Mouse (Mus musculus): ENCODE results near the gene Arhgap30. TPM values are rescaled to one million over a fixed set of nuclear protein-coding genes. Genes with fewer than 3 reads are reported as not detected.

The Arhgap30 gene
- polyA plus RNA-seq, 1 experiment from 2014 or later = 1.5 TPM

DNA sequence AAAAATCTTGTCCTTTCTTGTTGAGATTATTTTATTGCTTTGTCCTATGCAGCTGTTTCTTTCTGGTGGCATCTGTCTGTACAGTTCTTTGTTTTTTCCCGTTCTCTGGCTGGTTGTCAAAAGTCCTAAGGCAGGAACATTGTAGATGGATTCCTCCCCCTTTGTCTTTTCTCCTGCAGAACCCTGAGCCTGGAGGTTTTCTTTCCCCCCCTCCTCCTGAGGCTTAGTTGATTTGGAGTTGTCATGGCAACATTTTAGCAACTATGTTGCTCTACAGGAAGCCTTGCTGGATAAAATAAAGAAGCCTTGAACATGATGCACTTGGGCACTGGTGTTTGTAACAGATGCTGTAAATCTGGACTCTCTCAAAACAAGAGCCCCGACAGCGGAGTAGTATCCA, 23.7 kb downstream of the Arhgap30 start:
- WGBS = 49% methylated on average over 3 of the region's 3 CpGs
- Histone ChIP-seq H3K9me3 (no peaks in the 10 kb centered on the region), H3K4me1 (peaks cover 14% of the 10 kb centered on the region), H3K36me3 (peaks cover 24% of the 10 kb centered on the region), H3K27ac (peak overlapping the region; percentile 88; the same call in 1 of the 2 replicates), H3K9ac (peak overlapping the region; percentile 93), H3K4me3 (peak overlapping the region; percentile 94), H3K4me2 (replicated peaks) (peak overlapping the region; percentile 75), H3K27me3 (peaks cover 11% of the 10 kb centered on the region; the same call in 1 of the 2 replicates)
- no peak for ATAC-seq (ENCODE audit: low FRiP score, low read depth)

DNA sequence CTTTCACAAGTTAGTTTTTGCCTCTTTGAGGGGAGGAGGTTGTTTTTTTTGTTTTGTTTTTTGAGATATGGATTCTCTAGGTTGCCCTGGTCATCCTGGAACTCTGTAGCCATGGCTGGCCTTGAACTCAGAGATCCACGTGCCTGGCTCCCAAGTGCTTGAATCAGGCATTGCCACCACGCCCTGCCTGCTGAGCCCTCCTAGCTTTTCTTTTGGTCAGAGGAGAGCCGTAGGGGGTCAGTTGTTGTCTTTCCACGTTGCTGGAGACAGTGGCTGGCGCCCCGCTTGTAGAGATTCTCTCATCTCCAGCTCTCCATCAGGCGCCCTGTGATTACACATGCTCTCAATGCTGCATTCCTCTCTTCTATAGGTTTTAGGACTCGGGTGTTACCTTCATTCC, 24.9 kb downstream of the Arhgap30 start:
- Histone ChIP-seq H3K27me3 (peaks cover 6% of the 10 kb centered on the region; the same call in 1 of the 2 replicates), H3K4me2 (replicated peaks) (no peak overlapping the region), H3K4me3 (no peak overlapping the region), H3K9ac (no peak overlapping the region), H3K9me3 (no peaks in the 10 kb centered on the region), H3K4me1 (peaks cover 14% of the 10 kb centered on the region), H3K36me3 (peaks cover 35% of the 10 kb centered on the region), H3K27ac (no peak overlapping the region)
- 83% methylated on average over 8 of the region's 8 CpGs for WGBS
- ATAC-seq (ENCODE audit: low FRiP score, low read depth) = no peak

DNA sequence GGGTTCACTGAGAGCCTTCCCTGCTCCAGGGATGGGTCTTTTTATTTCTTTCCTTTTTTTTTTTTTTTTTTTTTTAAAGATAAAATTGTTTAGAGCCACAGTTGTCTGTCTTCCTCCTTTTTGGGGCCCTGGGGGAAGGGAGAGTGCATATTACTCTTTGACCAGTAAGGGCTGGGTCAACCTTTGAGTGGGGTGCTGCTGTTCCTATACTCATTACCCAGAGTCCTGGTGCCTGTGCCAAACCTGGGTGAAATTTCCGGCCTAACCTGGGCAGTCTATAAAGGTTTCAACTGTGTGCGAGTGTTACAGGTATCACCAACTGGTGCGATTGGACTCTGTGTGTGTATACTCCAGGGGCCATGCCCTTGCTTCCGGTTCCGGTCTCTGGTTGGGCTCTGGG, 29.9 kb downstream of the Arhgap30 start, which contains the start of gene Tstd1:
Gene Tstd1 (plus strand): TSS at position 213 of the 400 bp plus-strand sequence.
- Histone ChIP-seq H3K36me3 (peaks cover 62% of the 10 kb centered on the region), H3K4me1 (peaks cover under 1% of the 10 kb centered on the region; the same call in 1 of the 2 replicates), H3K27me3 (no peaks in the 10 kb centered on the region), H3K27ac (no peak within 1 kb of the TSS), H3K9ac (no peak within 1 kb of the TSS), H3K4me3 (no peak within 1 kb of the TSS), H3K4me2 (replicated peaks) (no peak within 1 kb of the TSS), H3K9me3 (no peaks in the 10 kb centered on the region)
- ATAC-seq (ENCODE audit: low FRiP score, low read depth) = no peak
- WGBS = 91% methylated on average over 5 of the region's 5 CpGs

DNA sequence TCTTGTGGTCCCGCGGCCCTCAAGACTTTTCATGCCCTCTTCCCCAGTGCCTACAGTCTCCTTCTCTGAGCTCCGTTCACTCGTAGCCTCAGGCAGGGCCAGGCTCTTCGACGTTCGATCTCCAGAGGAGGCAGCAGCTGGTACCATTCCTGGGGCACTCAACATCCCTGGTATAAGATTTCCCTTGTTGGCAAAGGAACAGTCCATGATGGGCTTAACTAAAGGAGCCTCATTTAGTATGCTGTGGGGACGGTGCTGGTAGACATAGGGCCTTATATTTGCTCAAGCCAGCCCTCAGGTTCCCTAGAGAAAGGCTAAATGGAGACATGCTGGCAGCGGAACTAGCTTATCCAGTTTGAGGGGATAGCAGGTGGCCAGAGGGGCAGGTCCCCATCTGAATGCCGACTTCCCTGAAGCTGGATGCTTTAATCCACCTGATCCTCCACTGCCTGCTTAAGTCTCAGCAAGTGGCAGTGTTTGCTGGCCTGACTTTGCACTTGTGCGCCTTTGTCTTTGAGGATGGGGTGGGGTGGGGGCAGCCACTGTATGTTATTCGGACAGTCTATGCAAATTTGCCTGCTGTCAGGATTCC, 30.6 kb downstream of the Arhgap30 start:
- H3K4me1 ChIP-seq = no peaks in the 10 kb centered on the region
- no peak overlapping the region for H3K4me2 ChIP-seq (replicated peaks)
- no peaks in the 10 kb centered on the region for H3K27me3 ChIP-seq
- H3K36me3 ChIP-seq = peaks cover 62% of the 10 kb centered on the region
- 61% methylated on average over 12 of the region's 12 CpGs for WGBS
- H3K27ac ChIP-seq = no peak overlapping the region
- no peak for ATAC-seq (ENCODE audit: low FRiP score, low read depth)
- H3K9ac ChIP-seq = no peak overlapping the region
- no peaks in the 10 kb centered on the region for H3K9me3 ChIP-seq
- H3K4me3 ChIP-seq = no peak overlapping the region

DNA sequence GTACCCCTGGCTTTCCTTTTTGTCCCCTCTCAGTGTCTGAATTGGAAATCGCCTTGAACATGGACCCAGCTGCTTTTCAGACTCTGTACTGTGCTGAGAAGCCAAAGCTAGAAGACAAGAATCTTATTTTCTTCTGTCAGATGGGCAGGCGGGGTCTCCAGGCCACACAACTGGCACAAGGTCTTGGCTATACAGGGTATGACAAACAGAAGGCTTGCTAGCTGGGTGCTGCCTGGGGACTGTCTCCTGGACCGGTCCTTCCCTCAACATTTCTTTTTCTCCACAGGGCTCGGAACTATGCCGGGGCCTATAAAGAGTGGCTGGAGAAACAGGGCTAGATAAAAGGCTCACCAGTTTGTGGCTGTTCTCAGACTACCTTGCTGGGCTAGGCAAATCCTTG, 31.2 kb downstream of the Arhgap30 start:
- no peaks in the 10 kb centered on the region for H3K4me1 ChIP-seq

DNA sequence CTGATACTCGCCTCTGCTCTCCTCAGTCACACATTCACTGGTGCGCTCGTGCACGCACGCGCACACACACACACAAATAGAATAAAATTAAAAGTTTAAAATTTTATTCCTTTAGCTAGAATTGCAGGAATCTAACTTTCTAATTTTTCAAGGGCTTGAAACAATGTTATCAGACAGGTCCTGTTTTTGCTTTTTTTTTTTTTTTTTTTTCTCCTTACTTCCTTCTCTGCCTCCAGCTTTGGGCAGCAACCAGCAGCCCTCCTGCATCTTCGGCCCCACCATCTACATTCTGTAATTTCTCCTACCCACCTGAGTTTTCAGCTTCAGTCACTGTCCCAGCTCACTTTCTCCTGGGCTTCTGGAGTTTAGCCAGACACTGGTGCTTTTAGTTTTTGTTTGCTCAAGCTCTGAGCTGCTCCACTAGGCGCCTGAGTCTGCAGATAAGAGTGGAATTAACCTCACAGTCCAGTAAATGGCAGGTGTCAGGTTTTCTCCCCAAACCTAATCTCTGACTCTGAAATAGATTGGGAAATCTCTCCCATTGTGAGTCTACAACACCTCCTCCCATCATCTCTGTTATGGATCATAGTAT, 33.8 kb downstream of the Arhgap30 start:
- Histone ChIP-seq H3K36me3 (peaks cover 37% of the 10 kb centered on the region), H3K4me1 (no peaks in the 10 kb centered on the region), H3K27me3 (no peaks in the 10 kb centered on the region), H3K9ac (no peak overlapping the region), H3K4me2 (replicated peaks) (no peak overlapping the region), H3K9me3 (no peaks in the 10 kb centered on the region), H3K27ac (no peak overlapping the region), H3K4me3 (no peak overlapping the region)
- ATAC-seq (ENCODE audit: low FRiP score, low read depth) = no peak
- 85% methylated on average over 8 of the region's 8 CpGs for WGBS

More for the DNA sequence above, 31.2 kb downstream of the Arhgap30 start:
- ATAC-seq (ENCODE audit: low FRiP score, low read depth) = no peak
- H3K36me3 ChIP-seq = peaks cover 62% of the 10 kb centered on the region
- H3K4me3 ChIP-seq = no peak overlapping the region
- no peak overlapping the region for H3K4me2 ChIP-seq (replicated peaks)
- no peak overlapping the region for H3K9ac ChIP-seq
- H3K9me3 ChIP-seq = no peaks in the 10 kb centered on the region
- WGBS = 84% methylated on average over 5 of the region's 5 CpGs
- no peak overlapping the region for H3K27ac ChIP-seq
- no peaks in the 10 kb centered on the region for H3K27me3 ChIP-seq

DNA sequence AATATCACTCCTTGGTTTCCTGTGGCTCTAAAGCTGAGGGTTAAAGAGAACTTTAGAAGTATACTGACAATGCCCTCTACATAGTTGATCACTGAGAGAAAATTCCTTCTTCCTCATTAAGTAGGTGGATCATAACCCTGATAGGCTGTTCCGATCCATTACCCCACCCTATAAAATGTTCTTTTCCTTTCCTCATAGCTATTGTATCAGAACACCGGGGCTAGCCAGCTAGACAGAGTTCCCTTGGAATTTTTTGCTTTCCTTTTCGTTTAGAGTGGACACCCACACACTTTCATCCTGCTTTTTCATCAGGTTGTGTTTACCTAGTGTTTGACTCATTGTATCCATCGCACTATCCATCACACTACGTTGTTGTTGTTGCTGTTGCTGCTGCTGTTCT, 35.9 kb downstream of the Arhgap30 start:
- Histone ChIP-seq H3K4me1 (no peaks in the 10 kb centered on the region), H3K9ac (no peak overlapping the region), H3K4me2 (replicated peaks) (no peak overlapping the region), H3K36me3 (peaks cover 17% of the 10 kb centered on the region), H3K27me3 (no peaks in the 10 kb centered on the region), H3K4me3 (no peak overlapping the region), H3K9me3 (no peaks in the 10 kb centered on the region), H3K27ac (no peak overlapping the region)
- no peak for ATAC-seq (ENCODE audit: low FRiP score, low read depth)
- WGBS = 74% methylated on average over 5 of the region's 5 CpGs

DNA sequence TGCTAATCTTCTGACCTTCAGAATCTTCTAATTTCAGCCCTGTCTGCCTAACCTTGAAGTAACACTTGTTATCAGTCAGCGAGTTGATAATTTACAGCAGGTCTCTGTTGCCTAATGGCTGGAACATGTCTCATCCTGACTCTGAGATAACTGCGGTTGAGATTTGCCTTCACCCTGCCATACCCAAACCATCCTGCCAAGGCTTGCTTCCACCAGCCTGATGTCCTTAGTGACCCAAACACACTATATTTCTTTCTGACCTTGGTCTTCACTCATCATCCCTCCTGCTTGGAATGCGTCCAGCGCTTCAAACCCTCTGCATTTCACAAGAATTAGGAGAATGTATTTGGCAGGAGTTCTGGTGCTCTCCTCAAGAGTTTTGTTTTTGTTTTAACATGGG, 36.4 kb downstream of the Arhgap30 start:
- Histone ChIP-seq H3K27me3 (no peaks in the 10 kb centered on the region), H3K4me2 (replicated peaks) (no peak overlapping the region), H3K9me3 (no peaks in the 10 kb centered on the region), H3K27ac (no peak overlapping the region), H3K4me3 (no peak overlapping the region), H3K4me1 (no peaks in the 10 kb centered on the region), H3K9ac (no peak overlapping the region), H3K36me3 (peaks cover 12% of the 10 kb centered on the region)
- WGBS = 72% methylated on average over 4 of the region's 4 CpGs
- ATAC-seq (ENCODE audit: low FRiP score, low read depth) = no peak

DNA sequence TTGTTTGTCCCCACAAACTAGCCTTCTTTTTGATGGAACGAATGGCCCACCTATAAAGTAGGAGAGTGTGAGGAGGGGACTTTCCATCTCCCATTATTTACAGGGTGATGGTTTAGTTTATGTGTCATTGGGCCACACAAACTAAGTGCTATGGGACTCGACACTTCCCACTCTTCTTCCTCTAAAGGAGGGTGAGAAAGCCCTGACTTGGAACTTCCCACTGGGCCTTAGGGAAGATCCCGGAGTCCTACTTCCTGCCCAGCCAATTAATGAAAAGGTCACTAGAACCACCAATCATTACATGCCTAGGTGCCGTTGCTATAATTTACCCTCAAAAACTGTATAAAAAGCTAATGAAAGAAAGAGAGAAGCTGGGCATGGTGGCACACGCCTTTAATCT, 43.4 kb downstream of the Arhgap30 start:
- WGBS = 71% methylated on average over 5 of the region's 5 CpGs
- H3K4me2 ChIP-seq (replicated peaks) = no peak overlapping the region
- ATAC-seq (ENCODE audit: low FRiP score, low read depth) = no peak
- no peaks in the 10 kb centered on the region for H3K36me3 ChIP-seq
- peaks cover 8% of the 10 kb centered on the region; the same call in 1 of the 2 replicates for H3K4me1 ChIP-seq
- peaks cover 16% of the 10 kb centered on the region for H3K27me3 ChIP-seq
- H3K9me3 ChIP-seq = no peaks in the 10 kb centered on the region
- H3K4me3 ChIP-seq = no peak overlapping the region
- H3K27ac ChIP-seq = no peak overlapping the region
- H3K9ac ChIP-seq = no peak overlapping the region

DNA sequence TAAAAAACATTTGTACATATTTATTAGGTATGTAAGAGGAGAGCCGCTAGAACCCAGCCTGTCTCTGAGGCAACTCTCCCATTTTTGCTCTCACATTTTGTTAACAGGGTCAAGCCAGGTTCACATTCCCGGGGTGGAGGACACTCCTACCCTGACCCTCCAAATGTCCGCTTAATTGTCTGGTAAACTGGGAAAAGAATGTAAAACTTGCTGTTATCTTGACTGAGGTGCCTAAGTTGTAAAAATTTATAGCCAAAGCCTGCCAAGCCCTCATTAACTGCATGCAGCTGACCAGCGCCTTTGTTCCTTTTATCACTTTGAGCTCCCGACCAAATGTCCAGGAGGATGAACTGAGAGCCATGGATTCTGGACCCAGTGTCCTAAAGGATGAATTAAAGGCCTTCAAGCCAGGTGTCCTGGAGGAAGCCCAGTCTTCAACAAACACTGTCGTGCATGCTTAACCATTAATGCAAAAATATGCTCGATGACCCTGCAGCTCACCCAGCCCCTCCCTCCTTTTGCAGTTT, 46.6 kb downstream of the Arhgap30 start:
- peaks cover 29% of the 10 kb centered on the region for H3K4me1 ChIP-seq
- peaks cover 42% of the 10 kb centered on the region for H3K27me3 ChIP-seq
- H3K9me3 ChIP-seq = no peaks in the 10 kb centered on the region
- H3K4me3 ChIP-seq = no peak overlapping the region
- ATAC-seq (ENCODE audit: low FRiP score, low read depth) = no peak
- 8% methylated on average over 7 of the region's 7 CpGs for WGBS
- no peaks in the 10 kb centered on the region for H3K36me3 ChIP-seq
- H3K27ac ChIP-seq = no peak overlapping the region
- H3K4me2 ChIP-seq (replicated peaks) = no peak overlapping the region
- H3K9ac ChIP-seq = no peak overlapping the region

DNA sequence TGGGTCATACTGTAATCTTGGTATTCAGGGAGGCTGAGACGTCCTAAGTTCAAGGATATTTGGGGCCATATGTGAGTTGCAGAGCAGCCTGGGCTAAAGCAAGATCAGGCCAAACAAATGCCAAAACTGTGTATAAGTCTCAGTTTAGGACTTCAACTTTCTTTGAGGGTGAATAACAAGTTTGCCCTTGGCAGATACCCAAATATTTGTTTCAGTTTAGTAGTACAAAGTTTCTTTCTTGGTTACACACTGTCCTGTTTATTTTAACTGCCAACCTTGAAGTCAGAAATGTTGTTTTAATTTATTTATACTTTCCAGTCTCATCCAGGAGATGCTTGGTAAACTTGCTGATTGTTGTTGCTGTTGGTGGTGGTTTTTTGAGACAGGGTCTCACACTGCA, 47.2 kb downstream of the Arhgap30 start:
- Histone ChIP-seq H3K4me3 (no peak overlapping the region), H3K9me3 (no peaks in the 10 kb centered on the region), H3K9ac (no peak overlapping the region), H3K27me3 (peaks cover 42% of the 10 kb centered on the region), H3K27ac (no peak overlapping the region), H3K36me3 (no peaks in the 10 kb centered on the region), H3K4me2 (replicated peaks) (no peak overlapping the region), H3K4me1 (peaks cover 31% of the 10 kb centered on the region)
- ATAC-seq (ENCODE audit: low FRiP score, low read depth) = no peak
- WGBS = 13% methylated on average over 1 of the region's 1 CpGs

DNA sequence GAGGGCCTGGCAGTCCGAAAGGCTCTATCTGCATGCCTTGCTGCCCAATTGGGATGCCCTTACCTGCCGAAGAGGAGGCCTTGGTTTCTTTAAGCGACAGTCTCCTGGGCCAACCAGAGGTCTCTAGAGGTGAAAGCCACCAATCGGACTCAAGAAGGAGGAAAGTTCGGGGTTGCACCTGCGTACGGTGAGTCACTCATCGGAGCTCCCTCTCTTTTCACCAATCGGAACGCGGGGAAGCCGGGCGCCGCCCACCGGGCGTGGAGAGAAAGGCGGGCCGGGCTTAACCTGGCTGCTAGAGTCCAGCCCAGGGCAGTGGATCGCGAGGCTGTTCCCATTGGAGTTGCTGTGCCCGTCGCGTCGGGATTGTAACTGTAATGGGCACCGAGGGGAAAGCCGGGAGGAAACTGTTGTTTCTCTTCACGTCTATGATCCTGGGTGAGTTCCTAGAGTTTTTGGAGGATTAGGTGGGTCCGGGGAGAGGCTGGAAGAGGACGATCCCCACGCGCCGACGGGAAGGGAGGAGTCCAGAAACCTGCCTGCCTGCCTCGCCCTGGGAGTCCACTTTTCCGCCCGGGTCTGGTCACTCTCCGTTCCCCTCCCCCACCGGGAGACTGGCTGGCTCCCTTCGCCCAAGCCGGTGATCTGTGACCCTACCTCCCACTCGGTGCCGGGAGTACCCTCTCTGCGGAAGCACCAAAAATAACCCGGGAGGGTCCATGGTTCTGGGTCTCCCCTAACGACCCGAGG, 48.7 kb downstream of the Arhgap30 start, which contains the start of gene F11r:
Gene F11r (plus strand): TSS at position 272 of the 750 bp plus-strand sequence.
- 1% methylated on average over 45 of the region's 46 CpGs for WGBS
- Histone ChIP-seq H3K4me2 (replicated peaks) (peak within 1 kb of the TSS; percentile 73), H3K4me3 (peak within 1 kb of the TSS; percentile 52), H3K9me3 (no peaks in the 10 kb centered on the region), H3K4me1 (peaks cover 31% of the 10 kb centered on the region), H3K36me3 (no peaks in the 10 kb centered on the region), H3K27ac (no peak within 1 kb of the TSS), H3K27me3 (peaks cover 42% of the 10 kb centered on the region), H3K9ac (peak within 1 kb of the TSS; percentile 66)
- peak; percentile 54 for ATAC-seq (ENCODE audit: low FRiP score, low read depth)

Measured in limb, embryonic 13.5 days (tissue).